Mouse (Mus musculus): ENCODE data around the gene Rpl13. TPM values are rescaled to one million over a fixed set of nuclear protein-coding genes. Genes with fewer than 3 reads are reported as not detected.

Gene Rpl13
- polyA plus RNA-seq, 1 experiment from 2014 or later = 1,014 TPM

GRCm38 (mm10) chr8:123066101-123066683, 36.0 kb upstream of the Rpl13 start:
- ATAC-seq = no peak
- Histone ChIP-seq H3K27ac (ENCODE audit: low read depth, low read length) (peak overlapping the region; percentile 93), H3K9me3 (ENCODE audit: control insufficient read depth) (no peaks in the 10 kb centered on the region), H3K36me3 (ENCODE audit: control insufficient read depth, insufficient read depth) (0 out of 2 replicates have a peak, but pooled peaks cover 6% of the 10 kb centered on the region), H3K4me2 (replicated peaks; ENCODE audit: low read depth) (peak overlapping the region; percentile 87), H3K9ac (ENCODE audit: low read depth, low read length) (peak overlapping the region; percentile 93), H3K4me1 (replicated peaks; ENCODE audit: control insufficient read depth, insufficient read depth, low read length) (peaks cover 4% of the 10 kb centered on the region; the same call in 1 of the 2 replicates), H3K27me3 (replicated peaks; ENCODE audit: control insufficient read depth, insufficient read depth, low read length) (no peaks in the 10 kb centered on the region), H3K4me3 (ENCODE audit: low read depth, low read length) (peak overlapping the region; percentile 98)
- TF ChIP-seq CTCF (IDR thresholded peaks at IDR 0.05; ENCODE audit: low read depth) = peak; percentile 53
- 29% methylated on average over 7 of the region's 7 CpGs for WGBS

GRCm38 (mm10) chr8:123071176-123071575, 31.0 kb upstream of the Rpl13 start:
- WGBS = 60% methylated on average over 4 of the region's 4 CpGs
- Histone ChIP-seq H3K4me2 (replicated peaks; ENCODE audit: low read depth) (no peak overlapping the region), H3K9me3 (ENCODE audit: control insufficient read depth) (no peaks in the 10 kb centered on the region), H3K27ac (ENCODE audit: low read depth, low read length) (no peak overlapping the region), H3K4me3 (ENCODE audit: low read depth, low read length) (no peak overlapping the region), H3K9ac (ENCODE audit: low read depth, low read length) (no peak overlapping the region), H3K27me3 (replicated peaks; ENCODE audit: control insufficient read depth, insufficient read depth, low read length) (no peaks in the 10 kb centered on the region), H3K4me1 (replicated peaks; ENCODE audit: control insufficient read depth, insufficient read depth, low read length) (0 out of 2 replicates have a peak, but pooled peaks cover 3% of the 10 kb centered on the region), H3K36me3 (ENCODE audit: control insufficient read depth, insufficient read depth) (peaks cover 42% of the 10 kb centered on the region)
- no peak for ATAC-seq
- TF ChIP-seq CTCF (IDR thresholded peaks at IDR 0.05; ENCODE audit: low read depth) = no peak

- 59% methylated on average over 6 of the region's 6 CpGs for WGBS
- Histone ChIP-seq H3K4me3 (ENCODE audit: low read depth, low read length) (no peak overlapping the region), H3K4me2 (replicated peaks; ENCODE audit: low read depth) (no peak overlapping the region), H3K4me1 (replicated peaks; ENCODE audit: control insufficient read depth, insufficient read depth, low read length) (no peaks in the 10 kb centered on the region), H3K9me3 (ENCODE audit: control insufficient read depth) (no peaks in the 10 kb centered on the region), H3K36me3 (ENCODE audit: control insufficient read depth, insufficient read depth) (peaks cover 70% of the 10 kb centered on the region), H3K27ac (ENCODE audit: low read depth, low read length) (no peak overlapping the region), H3K27me3 (replicated peaks; ENCODE audit: control insufficient read depth, insufficient read depth, low read length) (no peaks in the 10 kb centered on the region), H3K9ac (ENCODE audit: low read depth, low read length) (no peak overlapping the region)
- peak; percentile 75 for ATAC-seq
- no peak for TF ChIP-seq CTCF (IDR thresholded peaks at IDR 0.05; ENCODE audit: low read depth)
Observed at GRCm38 (mm10) chr8:123077213-123077612, 24.9 kb upstream of the Rpl13 start.

- no peak for TF ChIP-seq CTCF (IDR thresholded peaks at IDR 0.05; ENCODE audit: low read depth)
- no peaks in the 10 kb centered on the region for H3K4me1 ChIP-seq (replicated peaks; ENCODE audit: control insufficient read depth, insufficient read depth, low read length)
- 88% methylated on average over 6 of the region's 6 CpGs for WGBS
- H3K4me2 ChIP-seq (replicated peaks; ENCODE audit: low read depth) = no peak overlapping the region
- no peaks in the 10 kb centered on the region for H3K27me3 ChIP-seq (replicated peaks; ENCODE audit: control insufficient read depth, insufficient read depth, low read length)
- no peak overlapping the region for H3K9ac ChIP-seq (ENCODE audit: low read depth, low read length)
- no peaks in the 10 kb centered on the region for H3K9me3 ChIP-seq (ENCODE audit: control insufficient read depth)
- ATAC-seq = no peak
- H3K36me3 ChIP-seq (ENCODE audit: control insufficient read depth, insufficient read depth) = peaks cover 85% of the 10 kb centered on the region
- no peak overlapping the region for H3K4me3 ChIP-seq (ENCODE audit: low read depth, low read length)
- H3K27ac ChIP-seq (ENCODE audit: low read depth, low read length) = no peak overlapping the region
Observed at GRCm38 (mm10) chr8:123082993-123083392, 19.2 kb upstream of the Rpl13 start.

GRCm38 (mm10) chr8:123083610-123084009, 18.5 kb upstream of the Rpl13 start:
- no peak overlapping the region for H3K4me3 ChIP-seq (ENCODE audit: low read depth, low read length)
- no peak for ATAC-seq
- WGBS = 88% methylated on average over 12 of the region's 12 CpGs
- H3K27me3 ChIP-seq (replicated peaks; ENCODE audit: control insufficient read depth, insufficient read depth, low read length) = no peaks in the 10 kb centered on the region
- H3K9ac ChIP-seq (ENCODE audit: low read depth, low read length) = no peak overlapping the region
- H3K27ac ChIP-seq (ENCODE audit: low read depth, low read length) = peak overlapping the region; percentile 17; the same call in 1 of the 2 replicates
- no peak overlapping the region for H3K4me2 ChIP-seq (replicated peaks; ENCODE audit: low read depth)
- no peaks in the 10 kb centered on the region for H3K9me3 ChIP-seq (ENCODE audit: control insufficient read depth)
- H3K36me3 ChIP-seq (ENCODE audit: control insufficient read depth, insufficient read depth) = peaks cover 86% of the 10 kb centered on the region
- no peak for TF ChIP-seq CTCF (IDR thresholded peaks at IDR 0.05; ENCODE audit: low read depth)
- H3K4me1 ChIP-seq (replicated peaks; ENCODE audit: control insufficient read depth, insufficient read depth, low read length) = no peaks in the 10 kb centered on the region

DNA sequence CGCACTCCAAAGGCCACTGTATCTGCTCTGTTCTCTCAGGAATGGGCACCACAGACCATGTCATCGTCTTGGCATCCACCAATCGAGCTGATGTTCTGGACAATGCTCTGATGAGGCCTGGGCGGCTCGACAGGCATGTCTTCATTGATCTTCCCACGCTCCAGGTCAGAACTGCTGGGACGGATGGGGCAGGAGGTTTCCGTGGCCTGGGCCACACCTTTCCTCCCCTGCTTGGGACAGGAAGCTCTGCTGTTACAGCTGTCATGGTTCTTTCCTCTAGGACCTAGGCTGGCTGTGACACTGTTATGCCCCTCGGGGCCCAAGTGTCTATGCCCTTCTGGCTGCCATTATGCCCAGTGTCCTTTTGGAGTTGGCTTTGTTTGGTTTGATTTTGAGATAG, 14.9 kb upstream of the Rpl13 start:
- no peak overlapping the region for H3K9ac ChIP-seq (ENCODE audit: low read depth, low read length)
- ATAC-seq = no peak
- H3K4me1 ChIP-seq (replicated peaks; ENCODE audit: control insufficient read depth, insufficient read depth, low read length) = no peaks in the 10 kb centered on the region
- 85% methylated on average over 9 of the region's 9 CpGs for WGBS
- H3K27ac ChIP-seq (ENCODE audit: low read depth, low read length) = no peak overlapping the region
- H3K27me3 ChIP-seq (replicated peaks; ENCODE audit: control insufficient read depth, insufficient read depth, low read length) = no peaks in the 10 kb centered on the region
- H3K9me3 ChIP-seq (ENCODE audit: control insufficient read depth) = no peaks in the 10 kb centered on the region
- H3K36me3 ChIP-seq (ENCODE audit: control insufficient read depth, insufficient read depth) = peaks cover 93% of the 10 kb centered on the region
- TF ChIP-seq CTCF (IDR thresholded peaks at IDR 0.05; ENCODE audit: low read depth) = no peak
- no peak overlapping the region for H3K4me3 ChIP-seq (ENCODE audit: low read depth, low read length)
- H3K4me2 ChIP-seq (replicated peaks; ENCODE audit: low read depth) = no peak overlapping the region

All from intestine, postnatal 0 days (tissue).